Mouse (Mus musculus) midbrain, embryonic 14.5 days (tissue): ENCODE results near the gene Tspan33. TPM values are rescaled to one million over a fixed set of nuclear protein-coding genes. Genes with fewer than 3 reads are reported as not detected.

Experiments used
- ATAC-seq: fragments of 200-750 bp; cut with Nextera tagmentation; 2 replicates; pipeline ENCODE4 v1.8.0; 2017; ENCODE audit warnings: moderate number of reproducible peaks, moderate library complexity; ENCODE audit not compliant: low FRiP score, low TSS enrichment
- DNase-seq: peaks from one replicate; pipeline ENCODE4 v3.0.0-alpha.2; 2015
- H3K27ac ChIP-seq: fragments of 300-500 bp; sonication (generic); replicated peaks from 2 replicates; pipeline ENCODE4 v1.5.1; 2014; ENCODE audit warnings: mild to moderate bottlenecking, low read depth, low read length, moderate library complexity
- H3K27me3 ChIP-seq: fragments of 300-500 bp; sonication (generic); 2 replicates; pipeline ENCODE4 v1.6.1; 2014; ENCODE audit warnings: low read length, control low read depth, mixed read lengths; ENCODE audit not compliant: control insufficient read depth, insufficient read depth
- H3K36me3 ChIP-seq: fragments of 300-500 bp; sonication (generic); 2 replicates; pipeline ENCODE4 v1.6.1; 2014; ENCODE audit warnings: low read length, control low read depth; ENCODE audit not compliant: control insufficient read depth, insufficient read depth
- H3K4me1 ChIP-seq: fragments of 300-500 bp; sonication (generic); 2 replicates; pipeline ENCODE4 v1.6.1; 2014; ENCODE audit warnings: mild to moderate bottlenecking, antibody characterized with exemption, low read length, control low read depth; ENCODE audit not compliant: control insufficient read depth, insufficient read depth
- H3K4me2 ChIP-seq: fragments of 300-500 bp; sonication (generic); 2 replicates; pipeline ENCODE4 v1.6.1; 2014; ENCODE audit warnings: mild to moderate bottlenecking, low read length, moderate library complexity
- H3K4me3 ChIP-seq: fragments of 300-500 bp; sonication (generic); replicated peaks from 2 replicates; pipeline ENCODE4 v1.5.1; 2014; ENCODE audit warnings: low read depth, low read length
- H3K9ac ChIP-seq: fragments of 300-500 bp; sonication (generic); replicated peaks from 2 replicates; pipeline ENCODE4 v1.6.1; 2014; ENCODE audit warnings: mild to moderate bottlenecking, low read length, moderate library complexity
- H3K9me3 ChIP-seq: fragments of 300-500 bp; sonication (generic); 2 replicates; pipeline ENCODE4 v1.6.1; 2016; ENCODE audit warnings: low read length, control low read depth, mixed read lengths; ENCODE audit not compliant: control insufficient read depth
- WGBS: fragments of 180-500 bp; shearing (Covaris S2); extraction: QIAGEN DNeasy Blood & Tissue Kit; methylation state at CpG from one replicate; pipeline ENCODE4 v1.1.7; 2014; 5-methylcytosine and 5-hydroxymethylcytosine counted together
- polyA plus RNA-seq: library from polyadenylated mRNA; unstranded; fragments of >200 nt; fragmentation: Nextera tagmentation; extraction: Ambion mirVana; gene quantifications from 2 replicates; pipeline ENCODE4 v1.2.1, GENCODE M21; 2014

The Tspan33 gene
- polyA plus RNA-seq, 1 experiment from 2014 or later = 3.2 TPM

DNA sequence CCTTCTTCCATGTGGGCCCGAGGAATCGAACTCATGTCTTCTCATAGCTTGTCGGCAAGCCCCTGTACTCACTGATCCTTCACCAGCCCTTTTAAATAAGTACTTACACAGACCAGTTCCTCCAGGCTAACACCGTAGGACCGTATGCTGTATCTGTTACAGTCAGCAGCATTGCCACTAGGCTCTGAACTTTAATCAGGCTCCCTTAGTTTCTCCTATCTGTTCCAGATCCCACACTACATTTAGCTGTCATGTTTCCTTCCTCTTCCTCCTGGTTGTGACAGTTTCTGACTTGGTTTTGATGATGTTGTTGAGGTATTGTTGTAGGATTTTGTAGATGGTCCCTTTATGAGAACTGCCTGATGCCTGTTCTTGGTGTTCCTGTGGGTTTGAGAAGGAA is 10.1 kb downstream of the Tspan33 start:
- H3K4me2 ChIP-seq = no peak overlapping the region
- no peak overlapping the region for H3K9ac ChIP-seq
- ATAC-seq (no peak), DNase-seq (no peak)
- no peak overlapping the region for H3K27ac ChIP-seq
- H3K36me3 ChIP-seq = no peaks in the 10 kb centered on the region
- WGBS = 93% methylated on average over 5 of the region's 5 CpGs
- H3K4me3 ChIP-seq = no peak overlapping the region
- no peaks in the 10 kb centered on the region for H3K9me3 ChIP-seq
- no peaks in the 10 kb centered on the region for H3K27me3 ChIP-seq
- H3K4me1 ChIP-seq = peaks cover 7% of the 10 kb centered on the region

DNA sequence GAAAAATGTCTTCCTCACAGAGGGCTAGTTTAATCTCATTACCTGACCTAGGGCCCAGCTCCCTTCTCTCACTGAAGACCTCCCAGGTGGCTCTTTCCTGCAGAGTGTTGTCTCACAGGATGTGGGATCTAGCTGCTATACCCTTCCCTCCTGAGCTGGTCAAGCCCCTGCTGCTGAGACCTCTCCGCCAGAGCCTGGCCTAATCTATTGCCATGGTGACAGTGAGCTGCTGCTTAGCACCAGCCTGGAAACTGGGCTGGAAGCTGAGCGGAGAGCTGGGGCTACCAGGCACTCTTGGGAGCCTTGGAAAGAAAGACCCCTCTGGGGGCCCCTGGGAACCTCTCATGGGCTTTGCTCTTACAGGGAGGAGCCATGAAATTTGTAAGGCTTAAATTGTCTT is 13.9 kb downstream of the Tspan33 start:
- H3K9ac ChIP-seq = no peak overlapping the region
- no peaks in the 10 kb centered on the region for H3K27me3 ChIP-seq
- peaks cover 7% of the 10 kb centered on the region for H3K4me1 ChIP-seq
- ATAC-seq (peak; percentile 63; the same call in 1 of the 2 replicates), DNase-seq (peak; percentile 75)
- H3K4me2 ChIP-seq = no peak overlapping the region
- no peaks in the 10 kb centered on the region for H3K36me3 ChIP-seq
- WGBS = 4% methylated on average over 2 of the region's 2 CpGs
- H3K27ac ChIP-seq = no peak overlapping the region
- no peaks in the 10 kb centered on the region for H3K9me3 ChIP-seq
- no peak overlapping the region for H3K4me3 ChIP-seq

DNA sequence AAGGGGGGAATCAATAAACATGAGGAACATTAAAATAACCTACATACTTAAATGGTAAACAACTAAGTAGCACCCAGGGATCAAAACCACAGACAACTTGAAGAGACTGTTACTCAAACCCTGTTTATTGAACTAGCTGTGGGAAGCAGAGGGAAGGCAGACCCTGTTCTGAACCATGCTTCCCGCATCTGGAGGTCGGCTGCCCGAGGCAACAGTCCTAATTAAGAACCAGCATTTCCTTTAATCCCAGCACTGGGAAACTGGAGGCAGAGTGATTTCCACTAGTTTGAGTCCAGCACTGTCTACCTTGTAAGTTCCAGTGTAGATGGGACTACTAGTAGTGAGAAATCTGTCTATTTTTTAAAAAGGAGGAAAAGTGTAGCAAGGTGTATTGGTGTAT is 17.3 kb downstream of the Tspan33 start:
- ATAC-seq (no peak), DNase-seq (no peak)
- no peaks in the 10 kb centered on the region for H3K36me3 ChIP-seq
- H3K27ac ChIP-seq = no peak overlapping the region
- no peak overlapping the region for H3K4me2 ChIP-seq
- 58% methylated on average over 3 of the region's 3 CpGs for WGBS
- H3K4me3 ChIP-seq = no peak overlapping the region
- H3K9me3 ChIP-seq = no peaks in the 10 kb centered on the region
- no peak overlapping the region for H3K9ac ChIP-seq
- H3K4me1 ChIP-seq = peaks cover 7% of the 10 kb centered on the region
- no peaks in the 10 kb centered on the region for H3K27me3 ChIP-seq

DNA sequence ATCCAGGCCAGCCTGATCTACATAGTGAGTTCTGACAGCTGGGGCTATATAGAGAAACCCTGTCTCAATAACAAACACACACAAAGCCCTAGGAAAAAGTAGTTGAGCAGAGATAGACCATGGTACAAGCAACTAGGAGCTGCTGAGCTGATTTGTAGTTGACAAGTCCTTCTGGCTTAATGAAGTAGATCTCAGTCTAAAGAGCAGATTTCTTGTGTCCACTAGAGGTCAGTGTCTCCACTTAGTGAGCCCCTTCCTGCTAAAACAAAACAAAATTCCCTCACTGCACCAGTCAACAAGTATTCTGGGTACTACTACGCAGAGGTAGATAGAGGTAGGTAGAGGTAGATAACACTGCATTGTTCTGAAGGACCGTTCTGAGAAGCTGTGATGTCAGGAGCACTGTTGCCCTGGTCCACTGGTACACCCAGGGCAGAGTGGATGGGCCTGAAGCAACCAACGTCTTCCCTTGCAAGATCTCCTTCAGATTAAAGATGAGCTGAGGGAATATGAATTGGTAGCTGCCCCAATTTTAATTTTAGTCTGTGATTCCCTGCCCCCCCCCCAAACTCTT is 18.1 kb downstream of the Tspan33 start:
- Histone ChIP-seq H3K27me3 (no peaks in the 10 kb centered on the region), H3K4me1 (peaks cover 7% of the 10 kb centered on the region), H3K4me2 (no peak overlapping the region), H3K9ac (no peak overlapping the region), H3K4me3 (no peak overlapping the region), H3K27ac (no peak overlapping the region), H3K9me3 (no peaks in the 10 kb centered on the region), H3K36me3 (no peaks in the 10 kb centered on the region)
- 51% methylated on average over 3 of the region's 3 CpGs for WGBS
- ATAC-seq (no peak), DNase-seq (peak; percentile 87)

DNA sequence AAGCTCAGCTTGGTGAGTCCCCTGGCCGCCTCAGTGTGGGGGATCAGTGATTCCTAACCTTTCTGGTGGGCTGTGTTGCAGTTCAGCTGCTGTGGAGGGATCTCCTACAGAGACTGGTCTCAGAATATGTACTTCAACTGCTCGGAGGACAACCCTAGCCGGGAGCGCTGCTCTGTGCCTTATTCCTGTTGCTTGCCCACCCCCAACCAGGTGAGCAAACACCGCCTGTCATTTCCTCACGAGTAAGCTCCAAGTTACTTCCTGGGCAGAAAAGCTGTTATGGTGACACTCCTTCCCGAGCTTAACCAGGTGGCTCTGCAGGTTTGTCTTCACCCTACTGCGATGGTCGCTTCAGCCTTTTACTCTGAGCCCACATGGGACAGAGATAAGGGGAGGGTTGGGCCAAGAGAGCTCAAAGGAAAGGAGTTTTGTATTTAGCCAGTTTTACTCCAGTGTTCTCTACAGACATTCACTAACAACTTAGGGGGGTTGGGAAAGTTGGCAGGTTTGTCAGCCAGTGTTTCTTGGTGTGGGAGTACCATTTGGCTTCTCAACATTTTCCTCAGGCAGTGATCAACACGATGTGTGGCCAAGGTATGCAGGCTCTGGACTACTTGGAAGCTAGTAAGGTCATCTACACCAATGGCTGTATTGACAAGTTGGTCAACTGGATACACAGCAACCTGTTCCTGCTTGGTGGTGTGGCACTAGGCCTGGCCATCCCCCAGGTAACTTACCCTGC is 22.8 kb downstream of the Tspan33 start:
- DNase-seq = no peak

DNA sequence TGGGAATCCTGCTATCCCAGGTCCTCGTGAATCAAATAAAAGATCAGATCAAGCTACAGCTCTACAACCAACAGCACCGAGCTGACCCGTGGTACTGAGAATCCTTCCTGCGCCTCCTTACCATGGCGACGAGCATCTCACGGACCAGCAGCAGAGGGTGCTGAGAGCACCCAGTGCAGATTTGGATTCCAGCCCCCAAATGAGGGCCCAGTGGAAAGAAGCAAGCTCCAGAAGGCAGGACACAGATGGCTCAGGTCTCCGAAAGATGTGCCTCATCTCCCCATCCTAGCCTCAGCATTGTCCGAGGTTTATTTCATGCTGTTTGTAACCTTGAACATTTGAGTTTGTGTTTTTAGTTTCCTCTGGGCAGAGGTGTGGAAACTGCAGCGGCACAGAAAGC is 23.5 kb downstream of the Tspan33 start:
- Histone ChIP-seq H3K4me3 (no peak overlapping the region), H3K36me3 (no peaks in the 10 kb centered on the region), H3K9me3 (no peaks in the 10 kb centered on the region), H3K4me1 (peaks cover 13% of the 10 kb centered on the region), H3K4me2 (peak overlapping the region; percentile 42), H3K9ac (peak overlapping the region; percentile 26; the same call in 1 of the 2 replicates), H3K27ac (no peak overlapping the region), H3K27me3 (no peaks in the 10 kb centered on the region)
- WGBS = 49% methylated on average over 10 of the region's 10 CpGs
- no peak for DNase-seq
- no peak for ATAC-seq

More for the DNA sequence above, 22.8 kb downstream of the Tspan33 start:
- H3K27me3 ChIP-seq = no peaks in the 10 kb centered on the region
- H3K9me3 ChIP-seq = no peaks in the 10 kb centered on the region
- 82% methylated on average over 10 of the region's 10 CpGs for WGBS
- H3K9ac ChIP-seq = no peak overlapping the region
- no peak overlapping the region for H3K4me3 ChIP-seq
- H3K4me1 ChIP-seq = peaks cover 13% of the 10 kb centered on the region
- no peaks in the 10 kb centered on the region for H3K36me3 ChIP-seq
- H3K4me2 ChIP-seq = no peak overlapping the region
- H3K27ac ChIP-seq = no peak overlapping the region
- ATAC-seq = no peak

DNA sequence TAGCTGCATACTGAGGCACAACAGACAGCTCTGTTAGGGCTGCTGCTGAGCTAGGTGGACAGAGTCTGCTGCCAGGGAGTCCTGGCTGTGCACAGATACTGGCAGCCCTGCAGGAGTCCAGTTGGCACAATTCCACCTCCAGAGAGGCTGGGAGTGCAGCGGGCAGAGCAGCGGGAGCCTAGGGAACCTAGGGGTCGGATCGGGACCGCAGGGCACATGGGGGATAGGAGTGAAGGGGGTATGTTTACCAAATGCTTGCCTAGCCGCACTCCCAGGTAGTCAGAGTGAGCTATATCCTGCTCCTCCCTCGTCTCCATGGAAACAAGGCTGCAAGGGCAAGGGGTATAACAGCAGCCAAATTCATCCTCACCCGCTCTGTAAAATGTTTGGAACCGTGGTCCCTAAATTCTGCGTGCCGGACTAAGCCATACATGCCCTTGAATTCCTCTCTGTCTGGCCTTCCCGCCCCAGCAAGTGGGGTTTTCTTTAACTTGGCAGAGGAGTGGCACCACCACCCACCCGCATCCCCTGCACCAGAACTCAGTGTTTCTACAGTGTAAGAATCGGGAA is 24.0 kb downstream of the Tspan33 start:
- Histone ChIP-seq H3K4me2 (peak overlapping the region; percentile 42), H3K4me3 (0 out of 2 replicates have a peak overlapping the region, but pooled peaks have one; percentile 1), H3K27me3 (no peaks in the 10 kb centered on the region), H3K36me3 (no peaks in the 10 kb centered on the region), H3K9ac (peak overlapping the region; percentile 26; the same call in 1 of the 2 replicates), H3K9me3 (no peaks in the 10 kb centered on the region), H3K4me1 (peaks cover 13% of the 10 kb centered on the region), H3K27ac (no peak overlapping the region)
- peak; percentile 70 for DNase-seq
- 19% methylated on average over 14 of the region's 14 CpGs for WGBS
- peak; percentile 66 for ATAC-seq

DNA sequence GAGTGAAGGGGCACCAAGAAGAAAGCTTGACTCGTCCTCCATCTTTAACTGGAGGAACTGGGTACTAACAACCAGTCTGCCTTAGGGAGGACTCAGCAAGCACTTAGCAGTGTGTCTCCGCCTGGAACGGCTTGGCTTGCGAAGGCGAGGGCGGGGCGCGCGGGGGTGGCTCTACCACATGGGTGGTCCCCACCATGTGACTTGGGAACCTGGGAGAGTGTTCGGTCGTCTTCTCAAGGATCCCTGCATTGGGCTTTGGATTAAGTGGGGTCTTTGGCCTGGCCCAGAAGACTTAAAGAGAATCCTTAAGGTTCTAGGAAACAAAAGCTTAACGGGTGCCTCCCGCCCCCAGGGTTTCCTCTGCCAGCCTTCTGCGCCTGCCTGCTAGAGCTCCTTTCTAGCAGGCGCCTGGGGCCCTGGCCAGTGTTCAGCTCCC is 24.9 kb downstream of the Tspan33 start:
- Histone ChIP-seq H3K36me3 (no peaks in the 10 kb centered on the region), H3K27me3 (no peaks in the 10 kb centered on the region), H3K27ac (no peak overlapping the region), H3K4me3 (peak overlapping the region; percentile 16), H3K4me1 (peaks cover 13% of the 10 kb centered on the region), H3K9me3 (no peaks in the 10 kb centered on the region), H3K4me2 (peak overlapping the region; percentile 49), H3K9ac (0 out of 2 replicates have a peak overlapping the region, but pooled peaks have one; percentile 2)
- ATAC-seq = peak; percentile 75; the same call in 1 of the 2 replicates
- DNase-seq = peak; percentile 65
- 2% methylated on average over 15 of the region's 15 CpGs for WGBS
